Mouse (Mus musculus) stomach, postnatal 0 days (tissue): Measurements from ENCODE around the gene Tmem123. TPM values are rescaled to one million over a fixed set of nuclear protein-coding genes. Genes with fewer than 3 reads are reported as not detected.

ENCODE experiments used
- ATAC-seq: fragments of 200-750 bp; cut with Nextera tagmentation; 2 replicates; pipeline ENCODE4 v1.8.0; 2017; ENCODE audit not compliant: low FRiP score, low TSS enrichment
- DNase-seq: peaks from one replicate; pipeline ENCODE4 v3.0.0-alpha.2; 2016; ENCODE audit warnings: low spot score
- H3K27ac ChIP-seq: fragments of 300-500 bp; sonication (generic); replicated peaks from 2 replicates; pipeline ENCODE4 v1.5.1; 2014; ENCODE audit warnings: mild to moderate bottlenecking, control low read depth
- H3K27me3 ChIP-seq: fragments of 300-500 bp; sonication (generic); 2 replicates; pipeline ENCODE4 v1.6.1; 2014; ENCODE audit warnings: low read length; ENCODE audit not compliant: control insufficient read depth, insufficient read depth
- H3K36me3 ChIP-seq: fragments of 300-500 bp; sonication (generic); 2 replicates; pipeline ENCODE4 v1.6.1; 2014; ENCODE audit warnings: low read length, mixed read lengths; ENCODE audit not compliant: control insufficient read depth, insufficient read depth
- H3K4me1 ChIP-seq: fragments of 300-500 bp; sonication (generic); replicated peaks from 2 replicates; pipeline ENCODE4 v1.6.1; 2014; ENCODE audit warnings: antibody characterized with exemption; ENCODE audit not compliant: control insufficient read depth, insufficient read depth
- H3K4me2 ChIP-seq: fragments of 300-500 bp; sonication (generic); replicated peaks from 2 replicates; pipeline ENCODE4 v1.6.1; 2014; ENCODE audit warnings: low read depth, mild to moderate bottlenecking, control low read depth, moderate library complexity
- H3K4me3 ChIP-seq: fragments of 300-500 bp; sonication (generic); 2 replicates; pipeline ENCODE4 v1.5.1; 2014; ENCODE audit warnings: low read depth, low read length, control low read depth
- H3K9ac ChIP-seq: fragments of 300-500 bp; sonication (generic); 2 replicates; pipeline ENCODE4 v1.6.1; 2014; ENCODE audit warnings: mild to moderate bottlenecking, low read length, control low read depth, mixed read lengths
- H3K9me3 ChIP-seq: fragments of 300-500 bp; sonication (generic); 2 replicates; pipeline ENCODE4 v1.6.1; 2016; ENCODE audit warnings: low read length; ENCODE audit not compliant: control insufficient read depth
- CTCF ChIP-seq: IDR thresholded peaks from 2 replicates; pipeline ENCODE4 v1.5.1; 2016; ENCODE audit warnings: antibody characterized with exemption, low read depth, mild to moderate bottlenecking, moderate library complexity
- EP300 ChIP-seq: optimal IDR thresholded peaks from 2 replicates; pipeline ENCODE3; 2016; ENCODE audit warnings: antibody characterized with exemption
- WGBS: fragments of 180-500 bp; shearing (Covaris S2); extraction: QIAGEN DNeasy Blood & Tissue Kit; methylation state at CpG from one replicate; pipeline ENCODE4 v1.1.7; 2014; 5-methylcytosine and 5-hydroxymethylcytosine counted together
- polyA plus RNA-seq: library from polyadenylated mRNA; unstranded; fragments of >200 nt; fragmentation: Nextera tagmentation; extraction: Ambion mirVana; gene quantifications from 2 replicates; pipeline ENCODE4 v1.2.1, GENCODE M21; 2015

The Tmem123 gene
- polyA plus RNA-seq, 1 experiment from 2014 or later: 117 TPM

GRCm38 (mm10) chr9:7744156-7744555, 19.7 kb upstream of the Tmem123 start:
- Histone ChIP-seq H3K4me1 (no peaks in the 10 kb centered on the region), H3K27me3 (no peaks in the 10 kb centered on the region), H3K9ac (no peak overlapping the region), H3K27ac (no peak overlapping the region), H3K4me3 (no peak overlapping the region), H3K9me3 (no peaks in the 10 kb centered on the region), H3K36me3 (no peaks in the 10 kb centered on the region), H3K4me2 (no peak overlapping the region)
- DNase-seq (no peak), ATAC-seq (no peak)
- 42% methylated on average over 1 of the region's 1 CpGs for WGBS
- TF ChIP-seq CTCF (no peak), EP300 (no peak)

- H3K27ac ChIP-seq: no peak overlapping the region
- H3K4me2 ChIP-seq: no peak overlapping the region
- TF ChIP-seq CTCF (no peak), EP300 (no peak)
- WGBS: 77% methylated on average over 3 of the region's 3 CpGs
- H3K36me3 ChIP-seq: no peaks in the 10 kb centered on the region
- ATAC-seq (no peak), DNase-seq (no peak)
- H3K4me3 ChIP-seq: no peak overlapping the region
- no peaks in the 10 kb centered on the region for H3K4me1 ChIP-seq
- no peaks in the 10 kb centered on the region for H3K27me3 ChIP-seq
- H3K9ac ChIP-seq: no peak overlapping the region
- H3K9me3 ChIP-seq: no peaks in the 10 kb centered on the region
These were observed 15.0 kb upstream of the Tmem123 start for GRCm38 (mm10) chr9:7748881-7749280.

GRCm38 (mm10) chr9:7749537-7749936, 14.3 kb upstream of the Tmem123 start:
- Histone ChIP-seq H3K4me3 (no peak overlapping the region), H3K36me3 (no peaks in the 10 kb centered on the region), H3K4me2 (no peak overlapping the region), H3K9ac (no peak overlapping the region), H3K27me3 (no peaks in the 10 kb centered on the region), H3K27ac (no peak overlapping the region), H3K9me3 (no peaks in the 10 kb centered on the region), H3K4me1 (no peaks in the 10 kb centered on the region)
- ATAC-seq: peak; percentile 26; the same call in 1 of the 2 replicates
- TF ChIP-seq CTCF (no peak), EP300 (no peak)
- 63% methylated on average over 4 of the region's 4 CpGs for WGBS
- no peak for DNase-seq

- DNase-seq: no peak
- H3K36me3 ChIP-seq: no peaks in the 10 kb centered on the region
- H3K4me2 ChIP-seq: no peak overlapping the region
- TF ChIP-seq EP300 (no peak), CTCF (no peak)
- H3K27me3 ChIP-seq: no peaks in the 10 kb centered on the region
- WGBS: 43% methylated on average over 2 of the region's 2 CpGs
- no peak overlapping the region for H3K27ac ChIP-seq
- H3K4me3 ChIP-seq: no peak overlapping the region
- 0 out of 2 replicates have a peak, but pooled peaks cover 3% of the 10 kb centered on the region for H3K9me3 ChIP-seq
- no peak for ATAC-seq
- no peak overlapping the region for H3K9ac ChIP-seq
- no peaks in the 10 kb centered on the region for H3K4me1 ChIP-seq
These were observed 7.9 kb upstream of the Tmem123 start for GRCm38 (mm10) chr9:7755889-7756423.

- Histone ChIP-seq H3K36me3 (no peaks in the 10 kb centered on the region), H3K4me2 (no peak overlapping the region), H3K9me3 (0 out of 2 replicates have a peak, but pooled peaks cover 3% of the 10 kb centered on the region), H3K27ac (no peak overlapping the region), H3K4me3 (no peak overlapping the region), H3K4me1 (no peaks in the 10 kb centered on the region), H3K27me3 (no peaks in the 10 kb centered on the region), H3K9ac (no peak overlapping the region)
- no peak for TF ChIP-seq EP300
- no peak for TF ChIP-seq CTCF
- no peak for DNase-seq
- WGBS: 66% methylated on average over 17 of the region's 17 CpGs
- ATAC-seq: no peak
These were observed 1.9 kb upstream of the Tmem123 start for GRCm38 (mm10) chr9:7761906-7762455.

DNA sequence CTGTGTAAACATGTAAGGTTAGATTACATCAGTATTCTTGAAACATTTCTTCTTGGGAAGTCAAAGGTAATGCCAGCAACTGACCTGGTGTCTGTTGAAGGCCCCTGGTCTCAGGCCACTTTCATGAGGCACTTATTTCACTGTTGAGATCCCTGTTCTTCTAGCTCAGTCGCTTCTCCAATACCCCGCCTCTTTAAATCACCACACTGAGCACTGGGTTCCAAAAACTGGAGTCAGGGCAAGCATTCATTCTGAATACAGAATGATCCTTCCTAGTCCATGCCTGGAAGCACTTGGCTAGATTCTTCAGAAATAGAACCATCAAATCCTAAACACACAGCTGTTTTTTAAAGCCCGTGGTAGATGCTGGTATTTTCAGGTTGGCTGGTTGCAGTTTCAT, 1.1 kb upstream of the Tmem123 start:
- Histone ChIP-seq H3K36me3 (no peaks in the 10 kb centered on the region), H3K4me2 (no peak overlapping the region), H3K27me3 (no peaks in the 10 kb centered on the region), H3K4me3 (no peak overlapping the region), H3K27ac (no peak overlapping the region; the same call in 1 of the 2 replicates), H3K9me3 (0 out of 2 replicates have a peak, but pooled peaks cover 3% of the 10 kb centered on the region), H3K4me1 (no peaks in the 10 kb centered on the region), H3K9ac (no peak overlapping the region)
- DNase-seq: no peak
- no peak for ATAC-seq
- 85% methylated on average over 3 of the region's 3 CpGs for WGBS
- no peak for TF ChIP-seq EP300
- no peak for TF ChIP-seq CTCF
